Mouse (Mus musculus) spleen, adult 12 weeks (tissue): Measurements from ENCODE around the gene Olfr1511.
"Not testable (repeated sequence)": the region's sequence is repeated elsewhere in the genome, so short reads cannot be mapped to it uniquely, and the experiment has no call there.

Experiments used
- DNase-seq: peaks from one replicate; pipeline ENCODE4 v3.0.0; 2022; ENCODE audit warnings: low spot score

Olfr1511 gene

DNA sequence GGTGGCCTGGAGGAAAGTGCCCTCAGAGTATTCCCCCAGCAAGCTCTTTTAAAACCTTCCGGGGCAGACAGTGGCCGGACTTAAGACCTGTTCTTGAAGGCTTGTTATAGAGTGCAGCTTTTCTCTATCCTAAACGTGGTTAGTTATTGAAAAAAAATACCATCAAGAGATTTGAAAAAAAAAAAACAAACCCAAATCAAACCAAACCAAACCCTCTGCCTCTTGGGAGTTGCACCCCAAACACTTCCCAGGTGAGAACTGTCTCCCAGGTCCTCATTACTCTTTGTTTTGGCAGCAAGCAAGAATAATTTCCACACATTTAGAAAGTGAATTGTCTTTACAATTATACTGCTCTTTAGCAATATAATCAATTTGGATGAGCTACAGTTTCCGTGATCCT lies at the start of gene Olfr1511:
Gene Olfr1511 (minus strand): TSS at position 101 of the 400 bp plus-strand sequence.
- DNase-seq, result no peak

- DNase-seq, result no peak
Observed at GRCm38 (mm10) chr14:52442690-52443089, 45.5 kb upstream of the Olfr1511 start, which contains the start of gene Olfr1509. Gene Olfr1509, plus strand, starts transcription at chr14:52442990.

DNA sequence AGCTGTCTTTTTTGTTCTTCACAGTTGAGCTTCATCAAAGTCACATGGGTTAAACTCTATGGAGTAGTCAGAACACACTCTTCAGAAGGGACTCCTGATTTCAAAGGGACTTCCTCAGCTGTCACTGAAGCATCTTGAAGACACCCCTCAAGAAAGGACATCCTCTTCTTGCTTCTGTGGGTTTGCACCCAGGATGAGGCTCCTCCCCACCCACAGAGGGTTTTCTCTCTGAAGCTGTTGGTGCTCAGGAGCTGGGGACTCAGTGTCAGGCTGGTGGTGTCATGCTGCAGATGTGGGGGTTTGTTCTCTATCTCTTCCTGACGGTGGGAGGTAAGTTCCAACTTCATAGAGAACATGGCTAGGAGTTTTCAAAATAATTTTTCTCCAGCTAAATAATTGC lies 30.5 kb upstream of the Olfr1511 start:
- DNase-seq, result no peak

DNA sequence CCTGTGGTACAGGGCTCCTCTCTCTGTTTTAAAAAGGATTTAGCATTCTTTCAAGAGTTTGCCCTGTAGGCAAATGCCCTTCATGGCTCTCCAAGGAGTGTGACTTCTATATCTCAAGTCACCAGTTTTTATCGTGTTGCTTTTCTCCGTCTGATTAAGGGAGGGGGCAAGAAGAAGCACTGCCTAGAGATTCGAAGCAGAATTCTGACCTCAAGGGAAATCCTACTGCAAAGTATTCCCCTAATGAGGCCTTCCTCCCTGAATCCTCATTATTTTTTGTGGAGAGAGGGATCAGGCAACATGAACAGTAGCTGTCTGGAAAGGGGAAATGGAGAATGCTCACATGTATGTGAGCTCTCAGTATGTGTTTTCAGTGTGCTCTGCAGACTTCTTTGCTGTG lies 17.1 kb upstream of the Olfr1511 start, which contains the start of gene Olfr1510:
Gene Olfr1510 (minus strand): TSS at position 101 of the 400 bp plus-strand sequence.
- no peak for DNase-seq

- DNase-seq, result not testable (repeated sequence)
Observed at GRCm38 (mm10) chr14:52410142-52410919, 13.2 kb upstream of the Olfr1511 start.

DNA sequence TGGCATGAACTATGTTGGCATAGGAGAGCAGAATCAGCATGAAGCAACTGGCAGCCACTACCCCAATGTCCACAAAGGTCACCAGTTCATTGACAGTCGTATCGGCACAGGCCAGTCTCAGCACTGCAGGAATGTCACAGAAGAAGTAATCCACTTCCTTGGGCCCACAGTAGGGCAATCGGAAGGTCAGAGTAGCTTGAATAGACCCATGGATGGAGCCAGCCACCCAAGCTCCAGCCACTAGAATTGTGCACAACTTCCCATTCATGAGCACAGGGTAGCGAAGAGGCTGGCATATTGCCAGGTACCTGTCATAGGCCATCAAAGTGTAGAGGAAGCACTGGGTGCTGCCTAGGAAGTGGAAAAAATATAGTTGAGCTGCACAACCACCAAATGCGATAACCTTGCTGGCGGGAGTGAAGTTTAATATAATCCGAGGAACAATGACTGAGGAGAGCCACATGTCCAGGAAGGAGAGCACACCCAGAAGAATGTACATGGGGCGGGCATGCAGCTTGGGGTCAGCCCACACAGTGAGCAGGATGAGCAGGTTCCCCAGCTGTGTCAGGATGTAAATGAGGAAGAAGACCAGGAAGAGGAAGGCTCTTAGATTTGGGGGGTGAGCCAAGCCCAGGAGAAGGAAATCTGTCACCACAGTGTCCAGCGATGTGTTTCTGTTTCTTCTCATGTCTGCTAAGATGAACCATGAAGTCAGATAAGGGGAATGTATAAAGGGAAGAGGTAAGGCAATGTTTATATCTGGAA lies 6.9 kb downstream of the Olfr1511 start:
- DNase-seq, result not testable (repeated sequence)

GRCm38 (mm10) chr14:52379068-52379467 lies 18.1 kb downstream of the Olfr1511 start, which contains the start of gene Olfr1512:
Gene Olfr1512, minus strand, starts transcription at chr14:52379168.
- no peak for DNase-seq

GRCm38 (mm10) chr14:52368741-52369140 lies 28.4 kb downstream of the Olfr1511 start:
- no peak for DNase-seq

- no peak for DNase-seq
Observed at GRCm38 (mm10) chr14:52356308-52356707, 40.9 kb downstream of the Olfr1511 start, which contains the start of gene Olfr1513. Gene Olfr1513, minus strand, starts transcription at chr14:52356408.
